Mouse (Mus musculus): ENCODE data around the gene Tnfsf15. TPM values are rescaled to one million over a fixed set of nuclear protein-coding genes. Genes with fewer than 3 reads are reported as not detected.

Gene Tnfsf15
- polyA plus RNA-seq, 1 experiment = 0.03 TPM

- TF ChIP-seq CTCF (IDR thresholded peaks at IDR 0.05; ENCODE audit: borderline replicate concordance, extremely low read depth, insufficient read depth, insufficient read length) = no peak
- TF ChIP-seq POLR2A (IDR thresholded peaks at IDR 0.05; ENCODE audit: borderline replicate concordance, extremely low read depth, insufficient read depth, insufficient read length, poor library complexity, severe bottlenecking) = no peak
- no peak for DNase-seq (ENCODE audit: low read depth)
Measured at GRCm38 (mm10) chr4:63682441-63682840, 62.5 kb downstream of the Tnfsf15 start.

- no peak for DNase-seq (ENCODE audit: low read depth)
- TF ChIP-seq CTCF (IDR thresholded peaks at IDR 0.05; ENCODE audit: borderline replicate concordance, extremely low read depth, insufficient read depth, insufficient read length) (no peak), POLR2A (IDR thresholded peaks at IDR 0.05; ENCODE audit: borderline replicate concordance, extremely low read depth, insufficient read depth, insufficient read length, poor library complexity, severe bottlenecking) (no peak)
Measured at GRCm38 (mm10) chr4:63681557-63681956, 63.4 kb downstream of the Tnfsf15 start.

Other genes with a start within 250 kb of the Tnfsf15 start
- gene Whrn, start 249.1 kb downstream of the Tnfsf15 start, polyA plus RNA-seq (2012; rRNA removed) = 28.2 and 30.9 TPM in 2 replicates
- gene Atp6v1g1, start 200.3 kb downstream of the Tnfsf15 start, polyA plus RNA-seq (2012; rRNA removed) = 190 and 216 TPM in 2 replicates
- gene Tmem268, start 186.3 kb downstream of the Tnfsf15 start, polyA plus RNA-seq (2012; rRNA removed) = 5.2 and 5.3 TPM in 2 replicates
- gene Gm11213, start 139.9 kb downstream of the Tnfsf15 start, polyA plus RNA-seq (2012; rRNA removed) = not detected in 2 replicates
- not detected in 2 replicates for gene Tex48, start 122.7 kb downstream of the Tnfsf15 start, polyA plus RNA-seq (2012; rRNA removed)
- not detected in 2 replicates for gene Gm11214, start 81.7 kb downstream of the Tnfsf15 start, polyA plus RNA-seq (2012; rRNA removed)
- gene Tnfsf8, start 116.2 kb upstream of the Tnfsf15 start, polyA plus RNA-seq (2012; rRNA removed) = 0.04 and 0.07 TPM in 2 replicates

All from brain, embryonic 14.5 days (tissue).